Mouse (Mus musculus): Measurements from ENCODE around the gene Mrap.

- no peak for TF ChIP-seq MAFK (IDR thresholded peaks at IDR 0.05; ENCODE audit: insufficient read depth, low read depth, low read length)
- TF ChIP-seq ZC3H11A (IDR thresholded peaks at IDR 0.05; ENCODE audit: borderline replicate concordance, low read depth, low read length), result no peak
- no peak for TF ChIP-seq HCFC1 (IDR thresholded peaks at IDR 0.05; ENCODE audit: borderline replicate concordance, insufficient read depth, low read length)
- no peak for TF ChIP-seq CHD2 (IDR thresholded peaks at IDR 0.05; ENCODE audit: low read depth, low read length)
Measured at GRCm38 (mm10) chr16:90760515-90760914, 22.5 kb downstream of the Mrap start.
